Mouse (Mus musculus) layer of hippocampus, adult 2 months (tissue): ENCODE results near the gene Gnai1. TPM values are rescaled to one million over a fixed set of nuclear protein-coding genes. Genes with fewer than 3 reads are reported as not detected.
A peak's percentile ranks its signal among the peaks of the same experiment; 100 is the strongest.

Experiments used
- DNase-seq, 2 experiments: peaks; one replicate each; pipeline ENCODE4 v3.0.0; 2022; ENCODE audit warnings: low spot score in 2 of 2
- H3K27ac ChIP-seq: fragments of 200-600 bp; 2 replicates; pipeline ENCODE4 v1.8.1; 2022
- H3K4me3 ChIP-seq: fragments of 200-600 bp; 2 replicates; pipeline ENCODE4 v1.8.1; 2022; ENCODE audit warnings: mild to moderate bottlenecking
- CTCF ChIP-seq: fragments of 200-600 bp; conservative IDR thresholded peaks from 2 replicates; pipeline ENCODE4 v1.8.1; 2022; ENCODE audit warnings: antibody characterized with exemption, mild to moderate bottlenecking, moderate library complexity
- total RNA-seq, 2 experiments: library from RNA; stranded (reverse); gene quantifications; 2 replicates each; pipeline ENCODE4 v1.2.3; 2021

Gnai1 gene
- total RNA-seq, 2 experiments from 2014 or later, result 145 to 158 TPM

DNA sequence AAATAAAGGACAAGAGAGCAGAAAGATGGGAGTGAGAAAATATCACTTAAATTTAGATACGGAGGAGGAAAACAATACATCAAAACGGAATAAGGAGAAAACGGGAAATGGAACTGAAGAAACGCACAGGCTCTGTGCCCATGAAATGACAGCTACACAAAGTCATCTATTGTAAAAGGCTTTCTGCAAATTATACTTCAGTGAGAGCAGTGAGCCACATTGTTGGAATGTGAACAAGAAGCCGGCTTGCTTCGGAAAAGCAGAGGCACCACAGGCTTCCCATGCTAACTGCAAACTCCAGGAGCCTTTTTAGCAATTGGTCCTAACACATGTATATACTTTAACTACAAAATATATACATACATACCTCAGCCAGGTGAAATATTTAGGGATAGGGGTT lies 34.0 kb downstream of the Gnai1 start:
- Histone ChIP-seq H3K27ac (peak overlapping the region; percentile 63), H3K4me3 (no peak overlapping the region; the same call in 1 of the 2 replicates)
- no peak for TF ChIP-seq CTCF
- no peak for DNase-seq

DNA sequence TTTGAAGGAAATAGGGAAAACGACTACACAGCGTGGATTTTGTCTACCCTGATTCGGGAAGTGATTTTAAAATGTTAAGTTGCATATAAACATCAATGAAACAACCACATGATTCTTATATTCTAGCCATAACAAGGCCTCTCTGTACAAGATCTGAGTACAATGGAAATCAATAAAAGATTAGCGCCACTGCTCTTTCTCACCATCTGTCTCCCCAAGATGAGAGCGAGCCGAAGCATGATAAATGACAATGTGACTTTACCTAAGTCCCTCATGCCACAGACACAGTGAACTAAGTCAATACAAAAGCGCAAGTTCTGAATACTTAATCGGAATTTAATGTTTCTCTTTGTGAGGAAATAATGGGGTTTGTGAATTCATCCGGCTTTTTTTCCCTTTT lies 36.6 kb downstream of the Gnai1 start:
- Histone ChIP-seq H3K27ac (no peak overlapping the region), H3K4me3 (no peak overlapping the region)
- no peak for TF ChIP-seq CTCF
- no peak for DNase-seq

DNA sequence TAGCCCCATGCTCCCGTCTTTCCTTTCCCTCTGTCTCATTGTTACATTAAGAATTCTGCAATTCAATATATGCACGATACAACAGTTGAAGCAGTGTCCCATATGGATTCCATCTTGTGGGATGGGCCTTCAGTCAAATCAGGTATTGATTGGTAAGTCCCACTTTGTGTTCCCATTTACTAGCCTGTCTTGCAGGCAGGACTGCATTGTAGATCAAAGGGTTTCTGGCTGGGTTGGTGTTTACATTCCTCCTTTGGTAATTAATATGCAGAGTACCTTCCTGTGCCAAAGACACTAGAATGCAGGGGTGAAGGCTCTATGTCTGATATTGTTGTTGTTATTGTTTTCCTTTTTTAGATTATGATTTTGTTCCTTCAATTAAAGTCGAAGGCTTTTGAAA lies 38.5 kb downstream of the Gnai1 start:
- TF ChIP-seq CTCF, result no peak
- Histone ChIP-seq H3K27ac (no peak overlapping the region), H3K4me3 (no peak overlapping the region)
- no peak for DNase-seq

DNA sequence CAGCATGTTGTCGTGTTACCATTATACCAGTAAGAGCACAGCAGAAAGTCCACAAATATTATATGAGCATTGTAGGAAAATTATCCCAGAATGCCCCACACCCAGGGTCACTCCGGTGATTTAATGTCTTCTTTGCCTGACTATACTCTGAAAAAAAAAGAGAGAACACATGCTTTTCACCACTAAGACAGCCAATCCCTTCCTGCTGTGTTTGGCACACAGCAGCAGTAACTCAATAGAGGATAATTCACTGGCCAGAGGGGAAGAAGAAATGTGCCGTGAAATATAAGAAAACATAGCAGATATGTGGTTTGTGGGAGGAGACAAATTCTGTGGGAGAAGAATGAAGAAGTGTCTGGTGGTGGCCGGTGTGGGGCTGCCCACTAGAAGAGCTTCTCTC lies 41.3 kb downstream of the Gnai1 start:
- H3K4me3 ChIP-seq, result no peak overlapping the region
- no peak for TF ChIP-seq CTCF
- H3K27ac ChIP-seq, result no peak overlapping the region
- no peak for DNase-seq

DNA sequence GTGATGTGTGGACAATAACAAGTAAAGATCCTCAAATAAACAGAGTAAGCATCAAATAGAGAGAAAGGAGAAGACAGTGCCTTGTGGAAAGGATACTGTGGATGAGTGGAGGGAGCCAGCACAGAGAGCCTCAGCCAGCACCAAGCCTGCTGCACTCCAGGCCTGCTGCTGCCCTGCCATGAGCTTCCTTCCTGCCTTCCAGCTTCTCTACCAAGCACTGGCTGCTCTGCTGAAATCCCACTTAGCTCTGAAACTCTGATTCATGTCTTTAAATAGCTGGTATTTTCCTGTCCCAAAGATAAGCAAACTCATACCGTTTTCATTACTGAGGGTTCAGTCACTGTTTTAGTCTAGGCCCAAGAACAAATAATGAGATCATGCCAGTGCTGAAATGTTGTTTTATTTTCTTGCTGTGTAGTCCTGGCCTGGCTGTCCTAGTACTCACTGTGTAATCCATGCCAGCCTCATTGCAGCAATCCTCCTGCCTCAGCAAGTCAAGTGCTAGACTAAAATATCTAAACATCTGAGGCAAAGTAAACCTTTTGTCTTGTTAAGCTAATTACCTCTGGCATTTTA lies 52.8 kb downstream of the Gnai1 start:
- peak in 1 of 2 experiments; percentile 9 for DNase-seq
- Histone ChIP-seq H3K27ac (peak overlapping the region; percentile 24), H3K4me3 (no peak overlapping the region)
- TF ChIP-seq CTCF, result no peak

DNA sequence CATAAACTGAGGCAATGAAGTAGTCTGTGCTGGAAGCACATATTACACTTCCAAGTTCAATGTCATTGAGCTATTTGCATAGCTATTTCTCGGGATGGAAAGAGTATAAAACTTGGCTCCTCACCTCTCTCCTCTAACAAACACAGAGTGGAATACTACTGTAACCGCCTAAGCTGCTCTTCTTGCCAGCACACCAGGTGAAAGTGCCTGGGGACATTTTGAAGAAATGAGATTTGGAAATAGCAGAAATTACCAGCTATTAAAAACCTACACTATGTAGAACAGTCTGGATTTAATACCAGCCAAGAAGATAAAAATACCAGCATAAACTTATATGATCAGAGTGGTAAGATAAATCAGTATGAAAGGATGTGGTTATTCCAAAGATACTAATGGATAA lies 63.6 kb downstream of the Gnai1 start:
- Histone ChIP-seq H3K27ac (no peak overlapping the region), H3K4me3 (no peak overlapping the region)
- TF ChIP-seq CTCF, result no peak
- DNase-seq, result no peak

DNA sequence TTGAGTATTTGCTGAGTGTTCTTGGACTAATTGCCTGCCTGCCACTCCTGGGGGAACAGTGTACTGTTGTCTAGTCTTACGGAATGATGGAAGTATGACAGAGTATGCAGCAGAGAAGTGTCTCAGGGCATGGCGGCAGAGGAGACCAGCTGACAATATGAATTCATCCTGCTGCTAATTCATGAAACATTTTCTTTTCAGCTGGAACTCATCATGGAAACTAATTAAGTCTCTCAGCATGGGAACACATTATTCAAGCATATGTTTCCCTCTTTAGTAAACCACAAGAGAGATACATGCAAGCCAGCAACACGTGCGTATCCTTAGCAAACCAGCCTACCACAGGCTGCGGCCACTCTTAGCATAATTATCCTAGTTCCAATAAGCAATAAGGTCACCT lies 67.4 kb downstream of the Gnai1 start:
- no peak for TF ChIP-seq CTCF
- DNase-seq, result peak in 1 of 2 experiments; percentile 33
- Histone ChIP-seq H3K27ac (no peak overlapping the region; the same call in 1 of the 2 replicates), H3K4me3 (no peak overlapping the region)

DNA sequence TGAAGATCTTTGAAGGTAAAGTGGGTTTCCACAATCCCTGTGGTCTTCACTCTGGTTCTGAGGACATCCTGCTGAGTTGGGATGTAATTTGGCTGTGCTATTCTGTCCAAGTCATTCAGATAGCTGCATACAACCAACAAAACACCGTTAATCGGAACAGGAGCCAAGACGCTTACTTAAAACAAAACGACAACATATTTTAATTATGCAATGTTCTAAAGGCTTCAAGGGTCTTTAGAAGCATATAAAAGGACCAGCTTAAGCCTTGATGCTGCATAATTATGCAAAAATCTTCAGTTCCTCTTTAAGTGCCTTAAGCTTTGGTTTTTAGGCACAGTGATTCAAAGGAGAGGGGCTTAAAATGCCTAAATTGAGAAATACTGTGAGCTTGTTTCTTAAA lies 70.6 kb downstream of the Gnai1 start:
- no peak for DNase-seq
- no peak overlapping the region for H3K27ac ChIP-seq
- no peak for TF ChIP-seq CTCF
- no peak overlapping the region for H3K4me3 ChIP-seq

DNA sequence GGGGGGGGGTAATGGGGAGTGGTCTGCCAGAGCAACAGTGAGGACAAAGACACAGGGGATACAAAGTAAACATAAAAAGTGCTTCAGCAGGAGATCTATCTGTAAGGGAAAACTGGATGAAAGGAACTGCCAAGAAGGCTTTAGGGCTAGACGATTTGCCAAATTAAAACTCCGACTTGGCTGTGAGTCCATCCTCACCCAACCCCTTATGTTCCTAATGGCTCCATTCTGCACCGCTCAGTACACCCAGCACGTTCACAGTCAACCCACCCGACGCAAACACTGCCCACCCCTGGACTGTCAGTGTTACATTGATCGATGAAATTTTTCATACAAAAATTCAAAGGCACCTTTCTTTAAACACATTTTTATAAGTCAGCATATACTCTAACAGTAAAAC lies 71.5 kb downstream of the Gnai1 start:
- DNase-seq, result no peak
- TF ChIP-seq CTCF, result no peak
- Histone ChIP-seq H3K27ac (no peak overlapping the region), H3K4me3 (no peak overlapping the region)

DNA sequence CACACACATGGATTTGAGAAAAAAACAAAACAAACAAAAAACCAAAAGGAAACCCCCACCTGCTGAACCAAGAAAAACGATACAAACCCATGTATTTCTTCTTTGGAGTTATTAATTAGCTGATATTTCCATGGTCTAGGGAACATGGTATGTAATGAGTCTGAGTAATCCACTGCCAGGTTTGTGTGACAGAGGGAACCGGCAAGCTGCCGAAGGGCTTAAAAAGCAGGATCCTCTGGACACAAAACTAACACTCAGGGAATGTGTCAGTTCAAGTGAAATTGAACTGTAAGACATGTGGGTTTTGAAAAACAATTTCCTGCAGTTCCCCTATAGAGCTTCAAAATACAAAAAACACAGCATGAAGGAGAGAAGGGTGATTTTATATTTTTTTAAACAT lies 72.1 kb downstream of the Gnai1 start:
- Histone ChIP-seq H3K4me3 (no peak overlapping the region), H3K27ac (no peak overlapping the region)
- no peak for TF ChIP-seq CTCF
- no peak for DNase-seq

DNA sequence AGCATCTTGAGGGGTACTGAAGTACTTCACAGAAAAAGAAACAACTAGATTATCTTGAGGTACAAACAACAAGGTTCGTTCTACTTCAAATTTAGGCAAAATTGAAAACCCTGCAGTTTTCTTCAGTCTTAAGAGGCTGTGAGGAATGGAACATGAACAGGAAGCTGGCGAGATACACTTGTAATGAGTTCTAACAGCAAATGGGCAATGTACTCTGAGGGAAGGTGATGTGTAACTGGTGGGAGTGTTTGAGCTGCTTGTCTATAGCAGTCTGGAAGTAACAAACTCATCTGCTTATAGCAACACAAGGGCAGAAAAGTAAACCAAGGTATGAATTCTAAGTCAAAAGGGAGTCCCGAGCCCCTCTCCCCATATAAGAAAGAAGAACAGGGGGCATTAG lies 78.1 kb downstream of the Gnai1 start:
- Histone ChIP-seq H3K27ac (no peak overlapping the region), H3K4me3 (no peak overlapping the region)
- no peak for TF ChIP-seq CTCF
- no peak for DNase-seq

DNA sequence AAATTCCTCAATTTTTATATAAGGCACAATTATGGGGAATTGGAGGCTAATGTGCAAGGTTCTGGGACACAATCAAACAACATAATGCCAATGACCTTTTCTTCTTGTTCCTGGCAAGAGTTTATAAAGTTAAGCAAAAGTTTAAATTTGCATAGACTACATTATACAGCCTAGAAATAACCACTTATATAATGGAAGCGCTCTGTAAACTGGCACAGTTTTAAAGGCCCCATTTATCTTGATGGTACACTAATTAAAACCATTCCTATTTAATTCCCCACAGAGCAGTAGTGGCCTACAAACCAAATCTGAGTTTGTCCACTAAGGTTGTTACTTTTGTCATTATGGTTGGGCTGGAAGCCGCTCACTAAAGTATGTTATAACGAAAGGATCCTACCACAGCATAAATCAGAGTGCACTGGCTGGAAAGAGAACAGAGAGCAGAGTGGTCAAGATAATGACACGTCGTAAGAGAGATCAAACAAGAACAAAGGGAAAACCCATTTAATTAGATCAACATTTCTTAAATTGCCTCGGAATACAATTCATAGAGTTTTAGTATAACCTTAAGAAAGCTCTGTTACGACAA lies 85.7 kb downstream of the Gnai1 start:
- DNase-seq, result no peak
- no peak for TF ChIP-seq CTCF

DNA sequence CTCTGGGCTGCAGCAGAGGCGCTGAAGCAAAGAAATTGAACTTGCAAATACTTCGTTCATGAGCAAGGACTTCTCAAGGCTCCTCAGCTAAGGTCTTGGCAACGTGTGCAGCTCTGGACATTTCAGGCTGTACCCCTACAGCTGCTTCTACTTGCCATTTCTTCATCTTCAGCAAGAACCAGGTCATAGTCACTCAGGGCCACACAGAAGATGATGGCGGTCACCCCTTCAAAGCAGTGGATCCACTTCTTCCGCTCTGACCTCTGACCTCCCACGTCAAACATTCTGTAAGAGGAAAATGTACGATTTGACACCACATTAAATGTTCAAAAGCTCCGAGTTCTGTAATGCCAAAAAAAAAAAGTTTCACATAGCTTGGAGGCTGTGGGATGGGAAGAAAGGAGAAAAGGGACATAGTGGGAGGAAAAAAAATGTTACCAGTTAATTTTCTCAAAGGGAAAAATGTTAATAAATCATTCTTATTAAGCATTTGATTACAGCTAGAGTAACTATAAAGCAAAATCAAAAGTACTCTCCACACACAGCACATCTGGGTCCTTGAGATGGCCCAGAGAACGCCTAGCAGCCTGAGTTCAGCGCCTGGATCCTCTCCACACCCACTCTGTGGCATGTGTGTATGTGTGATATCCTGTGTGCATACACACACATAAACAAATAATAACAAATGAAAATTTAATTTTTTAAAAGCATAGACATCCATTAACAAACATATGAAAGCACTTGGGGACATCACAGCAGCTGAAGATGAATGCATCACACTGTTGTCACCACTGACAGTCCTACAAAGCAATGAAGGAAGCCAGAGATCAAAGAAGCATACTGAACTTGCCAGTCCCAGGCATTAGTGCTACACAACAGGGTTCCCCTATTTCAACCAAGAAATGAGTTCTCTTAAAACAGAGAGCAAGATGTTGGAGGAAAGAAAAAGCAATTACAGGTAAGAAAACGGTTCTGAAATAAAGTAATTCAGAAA lies 86.6 kb downstream of the Gnai1 start:
- no peak for TF ChIP-seq CTCF

More for the DNA sequence above, 85.7 kb downstream of the Gnai1 start:
- H3K27ac ChIP-seq, result no peak overlapping the region
- H3K4me3 ChIP-seq, result no peak overlapping the region

More for the DNA sequence above, 86.6 kb downstream of the Gnai1 start:
- H3K27ac ChIP-seq, result no peak overlapping the region
- DNase-seq, result no peak
- no peak overlapping the region for H3K4me3 ChIP-seq
